Mouse (Mus musculus) adrenal gland (tissue): ENCODE measurements around the gene Gm10352.
"Not testable (repeated sequence)": the region's sequence is repeated elsewhere in the genome, so short reads cannot be mapped to it uniquely, and the experiment has no call there.

Source experiments
- intact Hi-C: fragments of 180-260 bp; cut with DNase I; formaldehyde crosslinking; loops from one replicate; pipeline ENCODE4 v1.15.1; 2025
- long read RNA-seq, 2 experiments: library from polyadenylated mRNA; unstranded; transcript quantifications; one replicate each; pipeline ENCODE4 v2.0.0; 2020; ENCODE audit warnings: borderline replicate concordance in 1 of 2; ENCODE audit not compliant: insufficient replicate concordance in 1 of 2

Gene Gm10352
- long read RNA-seq, experiment 1, result 0 reads
- long read RNA-seq, experiment 2, result 0 reads

GRCm38 (mm10) chrY:2900689-2901088, at the start of gene Gm10352:
Gene Gm10352 (plus strand): TSS chrY:2900989.
- intact Hi-C loops, result not testable (repeated sequence)

- intact Hi-C loops, result not testable (repeated sequence)
Measured at GRCm38 (mm10) chrY:2932282-2932681, 31.5 kb downstream of the Gm10352 start, which contains the start of gene Gm29289. Gene Gm29289 (plus strand): TSS chrY:2932582.
